Mouse (Mus musculus) forebrain, embryonic 10.5 days (tissue): ENCODE measurements around the gene Il1rapl2. TPM values are rescaled to one million over a fixed set of nuclear protein-coding genes. Genes with fewer than 3 reads are reported as not detected.

Experiments
- DNase-seq: peaks from one replicate; pipeline ENCODE4 v3.0.0-alpha.2; 2017; ENCODE audit warnings: low spot score; ENCODE audit errors: extremely low spot score
- H3K27ac ChIP-seq: fragments of 300-500 bp; sonication (generic); 2 replicates; pipeline ENCODE4 v1.5.1; 2016; ENCODE audit warnings: mild to moderate bottlenecking
- H3K27me3 ChIP-seq: fragments of 300-500 bp; sonication (generic); 2 replicates; pipeline ENCODE4 v1.6.1; 2016; ENCODE audit warnings: mild to moderate bottlenecking; ENCODE audit not compliant: poor library complexity, severe bottlenecking
- H3K36me3 ChIP-seq: fragments of 300-500 bp; sonication (generic); replicated peaks from 2 replicates; pipeline ENCODE4 v1.6.1; 2016; ENCODE audit warnings: mild to moderate bottlenecking, moderate library complexity
- H3K4me1 ChIP-seq: fragments of 300-500 bp; sonication (generic); 2 replicates; pipeline ENCODE4 v1.6.1; 2016
- H3K4me3 ChIP-seq: fragments of 300-500 bp; sonication (generic); 2 replicates; pipeline ENCODE4 v1.5.1; 2016; ENCODE audit warnings: mild to moderate bottlenecking, moderate library complexity
- H3K9me3 ChIP-seq: fragments of 300-500 bp; sonication (generic); 2 replicates; pipeline ENCODE4 v1.6.1; 2016; ENCODE audit warnings: mild to moderate bottlenecking, moderate library complexity
- WGBS: fragments of 180-500 bp; shearing (Covaris S2); methylation state at CpG from one replicate; pipeline ENCODE4 v1.1.7; 2016; 5-methylcytosine and 5-hydroxymethylcytosine counted together
- polyA plus RNA-seq: library from polyadenylated mRNA; unstranded; fragments of >200 nt; fragmentation: Nextera tagmentation; extraction: Ambion mirVana; gene quantifications from 2 replicates; pipeline ENCODE4 v1.2.1, GENCODE M21; 2016

Il1rapl2 gene
- polyA plus RNA-seq, 1 experiment from 2014 or later = 0.16 TPM

DNA sequence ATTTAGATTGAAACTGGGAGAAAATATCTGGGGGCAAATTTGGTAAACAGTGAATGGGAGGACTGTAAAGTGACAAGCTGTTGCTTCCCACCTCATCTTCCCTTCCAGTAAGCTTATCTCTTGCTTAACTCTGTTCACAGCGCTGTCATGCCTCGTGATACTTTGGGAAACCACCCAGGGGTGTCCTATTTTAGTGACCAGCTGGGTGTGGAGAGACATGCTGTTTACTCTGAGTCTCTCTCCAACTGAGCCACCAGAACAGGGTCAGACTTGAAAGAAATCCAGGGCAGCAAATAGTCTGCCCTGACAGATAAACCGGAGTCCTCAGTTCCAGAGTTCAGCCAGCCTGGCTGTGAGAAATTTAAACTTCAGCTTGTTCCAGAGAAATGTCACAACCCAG lies 867.5 kb downstream of the Il1rapl2 start:
- WGBS = 79% methylated on average over 3 of the region's 3 CpGs

DNA sequence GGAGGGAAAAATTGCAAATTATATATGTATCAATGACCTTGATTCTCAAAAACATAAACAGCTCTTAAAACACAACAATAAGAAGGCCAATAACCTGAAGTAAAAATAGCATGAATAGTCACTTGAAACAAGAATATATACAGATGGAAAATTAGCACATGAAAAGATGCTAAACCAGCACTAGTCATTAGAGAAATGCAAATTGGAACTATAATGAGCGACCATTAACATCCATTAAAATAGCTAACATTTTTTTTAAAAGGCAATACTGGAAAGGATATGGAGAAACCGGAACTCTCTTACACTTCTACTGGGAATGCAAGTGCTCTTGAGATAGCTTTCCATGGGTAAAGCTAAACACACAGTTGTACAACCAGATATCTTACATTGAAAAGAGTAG lies 879.4 kb downstream of the Il1rapl2 start:
- WGBS = 89% methylated on average over 2 of the region's 2 CpGs
- no peaks in the 10 kb centered on the region for H3K4me1 ChIP-seq
- peaks cover 2% of the 10 kb centered on the region; the same call in 1 of the 2 replicates for H3K27me3 ChIP-seq
- H3K4me3 ChIP-seq = no peak overlapping the region
- H3K9me3 ChIP-seq = no peaks in the 10 kb centered on the region
- DNase-seq = no peak
- no peak overlapping the region for H3K27ac ChIP-seq
- H3K36me3 ChIP-seq = no peaks in the 10 kb centered on the region

More for the DNA sequence above, 867.5 kb downstream of the Il1rapl2 start:
- Histone ChIP-seq H3K4me3 (no peak overlapping the region), H3K4me1 (no peaks in the 10 kb centered on the region), H3K36me3 (no peaks in the 10 kb centered on the region), H3K9me3 (no peaks in the 10 kb centered on the region), H3K27ac (no peak overlapping the region), H3K27me3 (peaks cover 7% of the 10 kb centered on the region)
- no peak for DNase-seq

DNA sequence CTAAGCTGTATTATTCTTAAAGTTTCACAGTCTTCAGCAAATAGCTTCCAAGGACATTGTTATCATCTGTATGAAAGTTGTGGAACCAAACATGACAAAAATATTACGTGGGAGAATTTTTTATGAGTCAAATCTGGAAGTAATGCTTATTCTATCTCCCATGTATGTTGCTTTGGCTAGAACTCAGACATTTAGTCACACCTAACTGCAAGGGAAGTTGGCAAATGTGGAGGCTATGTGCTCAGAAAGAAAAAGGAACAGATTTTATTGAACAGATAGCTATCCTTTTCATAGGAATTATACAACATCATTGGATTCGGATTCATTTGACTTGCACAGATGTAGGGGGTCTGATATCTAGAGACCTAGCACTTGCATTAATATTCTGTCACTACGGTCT lies 908.1 kb downstream of the Il1rapl2 start:
- H3K27me3 ChIP-seq = peaks cover 12% of the 10 kb centered on the region; the same call in 1 of the 2 replicates
- no peak overlapping the region for H3K4me3 ChIP-seq
- no peaks in the 10 kb centered on the region for H3K4me1 ChIP-seq
- no peak overlapping the region for H3K27ac ChIP-seq
- no peaks in the 10 kb centered on the region for H3K36me3 ChIP-seq
- 88% methylated on average over 3 of the region's 3 CpGs for WGBS
- H3K9me3 ChIP-seq = no peaks in the 10 kb centered on the region
- no peak for DNase-seq

DNA sequence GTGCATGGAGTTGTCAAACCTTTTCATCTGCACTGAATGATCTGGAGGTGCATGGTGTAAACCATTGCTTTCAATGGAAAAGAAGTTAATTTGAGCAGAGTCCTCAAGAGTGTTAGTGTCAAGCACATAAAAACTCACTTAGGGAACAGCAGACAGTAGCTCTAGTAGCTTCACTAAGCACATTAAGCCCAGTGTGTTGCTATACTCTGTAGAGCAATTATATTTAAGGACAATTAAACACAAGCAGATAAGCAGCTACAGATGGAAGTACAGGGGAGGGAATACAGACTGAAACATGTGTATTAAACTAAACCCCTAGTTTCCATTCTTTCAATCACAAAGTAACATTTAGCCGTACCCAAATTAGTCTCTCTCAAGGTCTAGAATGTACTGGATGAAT lies 930.1 kb downstream of the Il1rapl2 start:
- Histone ChIP-seq H3K27me3 (no peaks in the 10 kb centered on the region; the same call in 1 of the 2 replicates), H3K4me1 (no peaks in the 10 kb centered on the region), H3K27ac (no peak overlapping the region), H3K36me3 (no peaks in the 10 kb centered on the region), H3K9me3 (no peaks in the 10 kb centered on the region), H3K4me3 (no peak overlapping the region)
- WGBS = 94% methylated on average over 1 of the region's 1 CpGs
- DNase-seq = no peak

DNA sequence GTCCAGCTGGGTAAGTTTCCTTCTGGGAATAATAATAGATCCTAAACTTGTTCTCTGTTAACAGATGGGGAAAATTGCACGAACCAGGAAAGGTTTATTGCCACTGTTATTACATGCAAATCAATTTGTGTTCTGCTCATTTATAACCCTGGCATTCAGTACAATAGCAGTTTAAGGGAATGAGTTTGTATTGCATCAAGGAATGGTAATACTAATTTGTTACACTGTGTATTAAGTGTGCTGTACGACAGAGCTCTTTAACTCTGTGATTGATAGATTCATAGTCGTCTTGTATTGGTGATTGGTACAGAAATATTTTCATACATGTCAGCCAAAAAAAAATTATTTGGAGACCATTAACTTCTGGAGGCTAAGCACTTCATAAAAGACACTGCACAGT lies 934.6 kb downstream of the Il1rapl2 start:
- Histone ChIP-seq H3K4me1 (no peaks in the 10 kb centered on the region), H3K9me3 (no peaks in the 10 kb centered on the region), H3K4me3 (no peak overlapping the region), H3K27ac (no peak overlapping the region), H3K27me3 (no peaks in the 10 kb centered on the region; the same call in 1 of the 2 replicates), H3K36me3 (no peaks in the 10 kb centered on the region)
- no peak for DNase-seq
- WGBS = 84% methylated on average over 3 of the region's 3 CpGs

DNA sequence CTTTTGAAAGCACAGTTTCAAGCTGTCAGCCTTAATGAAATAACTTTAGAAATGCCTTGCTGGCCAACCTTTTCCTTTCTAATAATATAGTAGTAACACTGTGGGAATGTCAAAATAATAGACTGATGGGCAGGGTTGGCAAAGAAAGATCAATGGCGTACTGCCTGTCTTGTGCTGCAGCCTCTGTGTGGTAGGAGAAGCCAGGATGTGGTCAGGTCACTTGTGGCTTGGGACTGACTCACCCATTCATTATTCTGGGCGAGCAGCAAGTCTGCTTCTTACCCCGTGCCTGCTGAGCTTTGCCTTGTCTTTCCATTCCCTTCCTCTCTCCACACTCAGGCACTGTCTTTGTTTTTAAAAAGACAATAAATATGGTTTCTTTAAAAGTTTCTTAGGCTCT lies 1049.7 kb downstream of the Il1rapl2 start:
- H3K4me1 ChIP-seq = no peaks in the 10 kb centered on the region
- WGBS = 68% methylated on average over 3 of the region's 3 CpGs
- no peak overlapping the region for H3K27ac ChIP-seq
- no peak for DNase-seq
- no peaks in the 10 kb centered on the region for H3K9me3 ChIP-seq
- H3K36me3 ChIP-seq = no peaks in the 10 kb centered on the region
- no peak overlapping the region for H3K4me3 ChIP-seq
- peaks cover 39% of the 10 kb centered on the region for H3K27me3 ChIP-seq

DNA sequence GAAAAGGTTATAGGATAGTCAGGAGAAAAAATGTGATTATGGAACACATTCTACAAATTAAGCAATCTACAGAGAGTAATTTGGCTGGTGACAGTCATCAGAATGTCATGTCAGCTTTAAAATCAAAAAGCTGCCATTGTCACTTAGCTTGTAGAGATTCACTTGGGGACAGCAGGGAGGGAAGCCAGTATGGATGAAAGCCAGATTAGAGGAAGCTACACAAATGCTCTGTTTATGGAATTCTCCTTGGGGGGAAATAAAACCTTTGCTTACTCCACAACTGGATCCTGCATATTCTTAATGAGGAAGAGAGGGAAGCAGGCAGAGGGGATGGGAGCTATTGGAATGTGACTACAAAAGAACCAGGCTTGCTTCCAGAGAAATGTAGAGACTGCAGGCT lies 1054.9 kb downstream of the Il1rapl2 start:
- Histone ChIP-seq H3K4me1 (no peaks in the 10 kb centered on the region), H3K27ac (no peak overlapping the region), H3K9me3 (no peaks in the 10 kb centered on the region)

DNA sequence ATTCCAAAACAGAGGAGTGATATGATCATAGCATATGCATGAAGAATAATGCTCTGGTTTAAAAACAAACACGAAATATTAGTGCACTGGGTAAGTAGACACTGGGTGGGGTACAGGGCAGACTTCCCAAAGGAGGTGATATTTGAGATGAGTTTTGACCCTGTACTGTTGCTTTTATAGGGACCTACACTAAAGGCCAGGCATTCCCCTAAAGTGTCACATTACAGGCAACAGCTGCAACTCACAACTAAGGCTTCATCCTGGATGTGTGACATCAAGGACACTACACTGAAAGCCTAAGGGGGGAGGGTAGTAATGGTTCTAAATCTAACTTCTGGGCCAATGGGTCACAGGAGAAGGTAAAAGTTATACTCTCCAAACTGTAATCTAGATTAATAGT lies 1152.0 kb downstream of the Il1rapl2 start:
- H3K9me3 ChIP-seq = no peaks in the 10 kb centered on the region
- no peaks in the 10 kb centered on the region for H3K36me3 ChIP-seq
- H3K4me1 ChIP-seq = no peaks in the 10 kb centered on the region
- WGBS = 37% methylated on average over 1 of the region's 1 CpGs
- no peak overlapping the region for H3K4me3 ChIP-seq
- peaks cover 70% of the 10 kb centered on the region for H3K27me3 ChIP-seq
- H3K27ac ChIP-seq = no peak overlapping the region
- DNase-seq = no peak

More for the DNA sequence above, 1054.9 kb downstream of the Il1rapl2 start:
- Histone ChIP-seq H3K4me3 (no peak overlapping the region), H3K36me3 (no peaks in the 10 kb centered on the region), H3K27me3 (peaks cover 17% of the 10 kb centered on the region)
- DNase-seq = no peak

DNA sequence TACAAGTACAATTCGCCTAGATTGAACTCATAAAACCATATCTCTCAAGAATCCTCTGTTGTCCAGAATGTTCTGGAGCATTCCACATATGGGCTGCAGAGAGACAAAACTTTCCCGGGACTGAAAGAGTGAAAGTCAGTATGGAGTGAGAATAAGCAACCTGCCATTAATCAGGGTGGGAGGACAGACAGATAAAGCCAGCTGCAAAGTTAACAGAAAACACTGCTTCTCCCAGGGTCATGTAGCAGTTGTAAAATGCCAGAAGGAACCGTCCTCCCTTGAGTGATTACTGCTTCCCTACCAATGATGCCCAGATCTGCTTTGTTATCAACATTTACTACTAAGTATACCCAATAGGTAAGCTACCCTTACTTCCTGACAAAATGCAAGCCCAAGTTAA lies 1230.5 kb downstream of the Il1rapl2 start:
- no peak for DNase-seq

DNA sequence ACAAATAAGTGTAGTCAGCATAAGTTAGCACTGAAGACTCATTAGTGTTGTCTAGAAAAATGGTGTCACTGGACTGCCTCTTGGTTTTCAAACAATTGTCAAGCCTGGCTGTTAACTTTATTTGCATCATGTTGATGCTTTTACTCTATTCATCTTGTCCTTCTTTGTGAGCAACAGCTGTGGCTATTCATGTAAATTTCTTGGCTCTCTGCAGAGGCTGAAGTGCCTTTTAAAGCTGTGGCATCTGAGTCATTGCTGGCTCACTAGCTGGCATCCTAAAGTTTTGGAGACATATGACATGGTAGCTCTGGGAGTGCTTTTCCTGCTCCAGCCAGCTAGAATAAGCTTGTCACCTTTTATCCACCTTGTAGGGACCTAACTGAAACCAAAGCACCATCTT lies 1261.5 kb downstream of the Il1rapl2 start:
- Histone ChIP-seq H3K4me1 (no peaks in the 10 kb centered on the region), H3K27me3 (peaks cover 27% of the 10 kb centered on the region), H3K9me3 (no peaks in the 10 kb centered on the region), H3K4me3 (no peak overlapping the region), H3K36me3 (no peaks in the 10 kb centered on the region), H3K27ac (no peak overlapping the region)
- no peak for DNase-seq

More for the DNA sequence above, 1230.5 kb downstream of the Il1rapl2 start:
- Histone ChIP-seq H3K9me3 (no peaks in the 10 kb centered on the region), H3K27ac (no peak overlapping the region), H3K27me3 (peaks cover 39% of the 10 kb centered on the region), H3K4me1 (no peaks in the 10 kb centered on the region), H3K36me3 (no peaks in the 10 kb centered on the region), H3K4me3 (no peak overlapping the region)
- 79% methylated on average over 3 of the region's 3 CpGs for WGBS

DNA sequence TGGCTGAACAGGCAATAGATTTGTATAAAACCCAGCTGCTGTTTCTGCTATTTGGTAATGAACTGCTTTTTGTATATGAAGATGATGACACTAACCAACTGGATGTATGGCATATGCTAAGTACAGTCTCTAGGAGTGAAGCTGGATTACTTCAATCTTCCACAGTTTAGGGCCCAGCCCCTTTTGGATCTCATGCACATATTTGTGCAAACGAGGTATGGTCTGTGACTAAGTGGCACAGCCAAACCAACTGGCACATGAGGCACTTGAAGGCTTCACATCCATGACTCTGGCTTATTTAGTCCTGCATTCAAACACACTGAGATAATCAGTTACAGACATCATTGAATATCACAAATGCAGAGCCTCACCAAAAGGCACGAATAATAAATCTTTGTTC lies 1263.5 kb downstream of the Il1rapl2 start:
- 85% methylated on average over 2 of the region's 2 CpGs for WGBS
- no peak overlapping the region for H3K4me3 ChIP-seq
- DNase-seq = no peak
- H3K4me1 ChIP-seq = no peaks in the 10 kb centered on the region
- peaks cover 44% of the 10 kb centered on the region for H3K27me3 ChIP-seq
- H3K27ac ChIP-seq = no peak overlapping the region
- no peaks in the 10 kb centered on the region for H3K36me3 ChIP-seq
- no peaks in the 10 kb centered on the region for H3K9me3 ChIP-seq

DNA sequence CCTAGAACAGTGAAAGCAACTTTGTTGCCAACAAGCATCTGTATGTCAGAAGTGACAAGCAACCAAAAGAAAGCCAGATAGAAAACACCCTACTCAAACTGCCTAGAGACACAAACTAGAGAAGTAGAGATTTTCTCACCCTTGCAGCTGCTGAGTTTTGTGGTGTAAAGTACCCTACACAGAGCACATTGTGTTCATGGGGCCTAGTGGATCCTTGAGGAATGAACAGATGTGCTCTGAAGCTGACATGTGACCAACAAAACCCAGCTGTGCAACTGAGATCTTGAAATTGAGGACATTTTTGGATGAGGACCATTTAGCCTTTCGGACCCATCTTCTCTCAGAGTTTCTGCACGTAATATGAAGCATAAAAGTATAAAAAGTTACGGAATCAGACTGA lies 1268.0 kb downstream of the Il1rapl2 start:
- Histone ChIP-seq H3K27me3 (peaks cover 49% of the 10 kb centered on the region), H3K27ac (no peak overlapping the region), H3K4me3 (no peak overlapping the region), H3K36me3 (no peaks in the 10 kb centered on the region), H3K4me1 (no peaks in the 10 kb centered on the region), H3K9me3 (no peaks in the 10 kb centered on the region)
- DNase-seq = no peak
- WGBS = 94% methylated on average over 3 of the region's 3 CpGs
